Mouse (Mus musculus): ENCODE measurements around the gene Kif5c.

DNA sequence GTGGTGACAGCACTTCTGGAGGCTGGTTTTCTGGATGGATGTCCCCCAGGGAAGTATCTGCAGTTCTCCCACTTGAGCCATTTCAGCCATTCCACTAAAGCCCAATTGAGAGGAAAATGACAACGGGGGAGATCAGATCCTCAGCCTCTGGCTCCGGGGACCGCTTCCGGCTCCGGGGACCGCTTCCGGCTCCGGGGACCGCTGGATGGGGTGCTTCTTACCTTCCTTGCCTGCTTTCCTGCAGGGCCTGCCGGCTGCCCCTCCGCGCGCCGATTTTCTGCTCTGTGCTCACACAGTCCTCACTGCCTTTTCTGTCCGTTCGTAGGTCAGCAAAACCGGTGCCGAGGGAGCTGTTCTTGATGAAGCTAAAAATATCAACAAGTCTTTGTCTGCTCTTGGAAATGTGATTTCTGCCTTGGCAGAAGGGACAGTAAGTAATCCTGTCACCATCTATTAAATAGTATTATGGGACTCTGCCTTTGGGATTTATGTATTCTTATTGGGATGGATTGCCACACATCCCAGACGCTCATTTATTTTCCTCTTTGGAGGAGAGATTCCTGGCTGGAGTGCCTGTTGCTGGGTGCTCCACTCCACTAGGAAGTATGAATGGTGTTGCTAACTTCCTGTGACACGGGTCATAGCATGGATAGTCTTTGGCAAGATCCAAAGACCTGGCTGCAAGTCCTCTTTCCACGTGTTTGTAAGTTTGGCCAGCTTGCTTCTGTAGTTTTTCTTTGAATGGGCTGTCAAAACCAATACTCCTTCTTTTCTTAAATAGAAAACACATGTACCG is 81.3 kb downstream of the Kif5c start:
- no peak for TF ChIP-seq CTCF (IDR thresholded peaks at IDR 0.05; ENCODE audit: borderline replicate concordance, insufficient read depth, low read length)
- no peak for TF ChIP-seq POLR2A (IDR thresholded peaks at IDR 0.05; ENCODE audit: low read depth, low read length)
